Mouse (Mus musculus) liver, postnatal 0 days (tissue): ENCODE measurements around the gene Ints5. TPM values are rescaled to one million over a fixed set of nuclear protein-coding genes. Genes with fewer than 3 reads are reported as not detected.
"Not testable (repeated sequence)": the region's sequence is repeated elsewhere in the genome, so short reads cannot be mapped to it uniquely, and the experiment has no call there.

Source experiments
- ATAC-seq: fragments of 200-750 bp; cut with Nextera tagmentation; 2 replicates; pipeline ENCODE4 v1.8.0; 2017; ENCODE audit warnings: mild to moderate bottlenecking, moderate library complexity
- DNase-seq: peaks from one replicate; pipeline ENCODE4 v3.0.0-alpha.2; 2016
- H3K27ac ChIP-seq: fragments of 300-500 bp; sonication (generic); 2 replicates; pipeline ENCODE4 v1.5.1; 2014; ENCODE audit warnings: antibody characterized with exemption, moderate library complexity, mild to moderate bottlenecking, low read depth
- H3K27me3 ChIP-seq: fragments of 300-500 bp; sonication (generic); 2 replicates; pipeline ENCODE4 v1.6.1; 2014; ENCODE audit warnings: low read length, control low read depth, mixed read lengths; ENCODE audit not compliant: insufficient read depth
- H3K36me3 ChIP-seq: fragments of 300-500 bp; sonication (generic); replicated peaks from 2 replicates; pipeline ENCODE4 v1.6.1; 2014; ENCODE audit warnings: mild to moderate bottlenecking, control low read depth, low read length, moderate library complexity, mixed read lengths; ENCODE audit not compliant: insufficient read depth
- H3K4me1 ChIP-seq: fragments of 300-500 bp; sonication (generic); 2 replicates; pipeline ENCODE4 v1.6.1; 2014; ENCODE audit warnings: antibody characterized with exemption, mild to moderate bottlenecking, control low read depth; ENCODE audit not compliant: insufficient read depth
- H3K4me2 ChIP-seq: fragments of 300-500 bp; sonication (generic); 2 replicates; pipeline ENCODE4 v1.6.1; 2014; ENCODE audit warnings: low read depth, mild to moderate bottlenecking, low read length, moderate library complexity, mixed read lengths
- H3K4me3 ChIP-seq: fragments of 300-500 bp; sonication (generic); 2 replicates; pipeline ENCODE4 v1.5.1; 2014; ENCODE audit warnings: low read depth, low read length
- H3K9ac ChIP-seq: fragments of 300-500 bp; sonication (generic); replicated peaks from 2 replicates; pipeline ENCODE4 v1.6.1; 2014; ENCODE audit warnings: mild to moderate bottlenecking, moderate library complexity
- H3K9me3 ChIP-seq: fragments of 300-500 bp; sonication (generic); 2 replicates; pipeline ENCODE4 v1.6.1; 2016; ENCODE audit warnings: mild to moderate bottlenecking, control low read depth, low read length, mixed read lengths
- CTCF ChIP-seq: sonication (generic); IDR thresholded peaks from 2 replicates; pipeline ENCODE4 v1.5.1; 2016; ENCODE audit warnings: antibody characterized with exemption, low read depth
- EP300 ChIP-seq: IDR thresholded peaks from 2 replicates; pipeline ENCODE4 v1.6.1; 2016; ENCODE audit warnings: antibody characterized with exemption, low read depth, mild to moderate bottlenecking
- WGBS: fragments of 180-500 bp; shearing (Covaris S2); extraction: QIAGEN DNeasy Blood & Tissue Kit; methylation state at CpG from one replicate; pipeline ENCODE4 v1.1.7; 2014; ENCODE audit not compliant: insufficient replicate concordance; 5-methylcytosine and 5-hydroxymethylcytosine counted together
- polyA plus RNA-seq: library from polyadenylated mRNA; unstranded; fragments of >200 nt; fragmentation: Nextera tagmentation; extraction: Ambion mirVana; gene quantifications from 2 replicates; pipeline ENCODE4 v1.2.1, GENCODE M21; 2015

Gene Ints5
- polyA plus RNA-seq, 1 experiment from 2014 or later = 12.1 TPM

DNA sequence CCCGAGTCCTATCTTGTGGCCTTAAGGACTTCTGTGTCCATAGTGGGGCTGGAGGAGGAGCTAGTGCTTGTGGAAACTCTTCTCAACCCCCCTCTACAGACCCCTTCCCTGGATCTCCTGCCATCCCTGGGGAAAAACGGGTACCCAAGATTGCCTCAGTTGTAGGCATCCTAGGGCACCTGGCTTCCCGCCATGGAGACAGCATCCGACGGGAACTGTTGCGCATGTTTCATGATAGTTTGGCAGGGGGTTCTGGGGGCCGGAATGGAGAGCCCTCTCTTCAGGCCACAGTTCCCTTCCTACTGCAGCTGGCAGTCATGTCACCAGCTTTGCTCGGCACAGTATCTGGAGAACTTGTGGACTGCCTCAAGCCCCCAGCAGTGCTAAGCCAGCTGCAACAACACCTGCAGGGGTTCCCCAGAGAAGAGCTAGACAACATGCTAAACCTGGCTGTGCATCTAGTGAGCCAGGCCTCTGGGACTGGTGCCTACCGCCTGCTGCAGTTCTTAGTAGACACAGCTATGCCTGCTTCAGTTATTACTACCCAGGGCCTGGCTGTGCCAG is 2.7 kb downstream of the Ints5 start:
- ATAC-seq (no peak), DNase-seq (no peak)
- WGBS = 91% methylated on average over 9 of the region's 9 CpGs
- Histone ChIP-seq H3K36me3 (peaks cover 13% of the 10 kb centered on the region; the same call in 1 of the 2 replicates), H3K9me3 (no peaks in the 10 kb centered on the region), H3K27me3 (no peaks in the 10 kb centered on the region), H3K4me1 (peaks cover 34% of the 10 kb centered on the region), H3K9ac (no peak overlapping the region), H3K4me2 (no peak overlapping the region), H3K27ac (no peak overlapping the region), H3K4me3 (no peak overlapping the region)
- no peak for TF ChIP-seq CTCF
- no peak for TF ChIP-seq EP300

DNA sequence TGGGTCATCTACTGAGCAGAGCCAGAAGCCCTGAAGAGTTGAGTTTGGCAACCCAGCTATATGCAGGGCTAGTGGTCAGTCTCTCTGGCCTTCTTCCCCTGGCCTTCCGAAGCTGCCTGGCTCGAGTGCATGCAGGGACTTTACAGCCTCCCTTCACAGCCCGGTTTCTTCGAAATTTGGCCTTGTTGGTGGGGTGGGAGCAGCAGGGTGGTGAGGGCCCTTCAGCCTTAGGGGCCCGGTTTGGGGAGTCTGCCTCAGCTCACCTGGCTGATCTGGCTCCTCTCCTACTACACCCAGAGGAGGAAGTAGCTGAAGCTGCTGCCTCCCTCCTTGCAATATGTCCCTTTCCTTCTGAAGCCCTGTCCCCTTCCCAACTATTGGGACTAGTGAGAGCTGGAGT is 3.4 kb downstream of the Ints5 start:
- not testable (repeated sequence) for H3K9me3 ChIP-seq, H3K27ac ChIP-seq, H3K9ac ChIP-seq, H3K4me2 ChIP-seq, DNase-seq, H3K27me3 ChIP-seq, H3K4me3 ChIP-seq, ATAC-seq, H3K36me3 ChIP-seq
- 77% methylated on average over 5 of the region's 5 CpGs for WGBS
- H3K4me1 ChIP-seq = peaks cover 37% of the 10 kb centered on the region

DNA sequence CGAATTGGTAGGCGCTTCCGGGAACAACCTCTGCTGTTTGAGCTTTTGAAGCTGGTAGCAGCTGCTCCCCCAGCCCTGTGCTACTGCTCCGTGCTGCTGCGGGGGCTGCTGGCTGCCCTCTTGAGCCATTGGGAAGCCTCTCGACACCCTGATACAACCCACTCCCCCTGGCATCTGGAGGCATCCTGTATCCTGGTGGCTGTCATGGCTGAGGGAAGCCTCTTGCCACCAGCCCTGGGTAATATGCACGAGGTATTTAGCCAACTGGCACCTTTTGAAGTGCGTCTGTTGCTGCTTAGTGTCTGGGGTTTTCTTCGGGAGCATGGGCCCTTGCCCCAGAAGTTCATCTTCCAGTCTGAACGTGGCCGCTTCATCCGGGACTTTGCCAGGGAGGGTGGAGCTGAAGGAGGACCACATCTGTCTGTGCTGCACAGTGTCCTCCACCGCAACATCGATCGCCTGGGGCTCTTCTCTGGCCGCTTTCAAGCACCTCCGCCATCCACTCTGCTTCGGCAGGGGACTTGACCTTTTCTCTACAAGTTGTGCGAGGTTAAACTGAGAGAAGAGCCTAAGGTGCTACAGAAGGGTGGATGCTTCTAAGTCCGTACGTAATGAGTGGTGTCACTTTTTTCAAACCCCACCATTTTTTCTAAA is 4.5 kb downstream of the Ints5 start:
- peak overlapping the region; percentile 67 for H3K9ac ChIP-seq
- H3K9me3 ChIP-seq, H3K27me3 ChIP-seq, H3K36me3 ChIP-seq: not testable (repeated sequence)
- DNase-seq (peak; percentile 62), ATAC-seq (peak; percentile 52)
- H3K4me3 ChIP-seq = peak overlapping the region; percentile 98
- H3K4me1 ChIP-seq = peaks cover 41% of the 10 kb centered on the region
- WGBS = 32% methylated on average over 21 of the region's 21 CpGs
- H3K27ac ChIP-seq = peak overlapping the region; percentile 85
- H3K4me2 ChIP-seq = peak overlapping the region; percentile 94

DNA sequence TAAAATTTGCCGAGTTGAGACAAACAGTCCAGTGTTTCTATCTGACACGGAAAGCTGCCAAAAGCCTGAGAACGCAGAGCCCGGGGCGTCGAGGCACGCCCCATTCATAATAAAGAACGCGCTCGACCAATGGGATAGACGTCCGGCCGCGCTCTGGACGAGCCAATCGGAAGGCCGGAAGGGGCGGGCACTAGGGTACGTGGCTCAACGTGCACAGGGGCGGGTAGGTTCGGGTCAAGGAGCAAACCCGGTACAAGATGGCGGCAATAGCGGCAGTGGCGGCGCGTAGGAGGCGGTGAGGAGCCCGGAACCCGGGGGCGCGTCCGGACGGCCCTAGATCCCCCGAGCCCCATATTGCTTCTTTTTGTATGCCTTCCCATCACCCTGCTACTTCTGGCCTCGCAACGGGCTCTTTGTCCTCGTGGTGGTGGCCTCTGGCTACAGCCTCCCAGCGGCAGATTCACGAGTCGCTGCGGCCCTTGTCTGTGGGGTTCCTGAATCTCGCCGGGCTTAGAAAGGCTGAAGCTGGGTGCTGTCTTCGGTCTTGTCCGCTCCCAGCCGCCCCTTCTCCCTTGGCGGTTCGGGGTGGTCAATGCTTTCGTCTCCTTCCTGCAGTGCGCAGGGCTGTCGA is 5.2 kb downstream of the Ints5 start, which contains the start of gene Ganab:
Gene Ganab, plus strand, starts transcription at position 207 of the 631 bp plus-strand sequence.
- Histone ChIP-seq H3K36me3 (peaks cover 12% of the 10 kb centered on the region), H3K9ac (peak within 1 kb of the TSS; percentile 97), H3K4me1 (peaks cover 41% of the 10 kb centered on the region), H3K4me3 (peak within 1 kb of the TSS; percentile 98), H3K4me2 (peak within 1 kb of the TSS; percentile 94), H3K27ac (peak within 1 kb of the TSS; percentile 97), H3K9me3 (no peaks in the 10 kb centered on the region), H3K27me3 (no peaks in the 10 kb centered on the region)
- WGBS = under 1% methylated on average over 53 of the region's 53 CpGs
- TF ChIP-seq CTCF = peak; percentile 32
- 0 out of 2 replicates have a peak, but pooled peaks have one; percentile 37 for TF ChIP-seq EP300
- ATAC-seq (peak; percentile 99), DNase-seq (peak; percentile 98)

DNA sequence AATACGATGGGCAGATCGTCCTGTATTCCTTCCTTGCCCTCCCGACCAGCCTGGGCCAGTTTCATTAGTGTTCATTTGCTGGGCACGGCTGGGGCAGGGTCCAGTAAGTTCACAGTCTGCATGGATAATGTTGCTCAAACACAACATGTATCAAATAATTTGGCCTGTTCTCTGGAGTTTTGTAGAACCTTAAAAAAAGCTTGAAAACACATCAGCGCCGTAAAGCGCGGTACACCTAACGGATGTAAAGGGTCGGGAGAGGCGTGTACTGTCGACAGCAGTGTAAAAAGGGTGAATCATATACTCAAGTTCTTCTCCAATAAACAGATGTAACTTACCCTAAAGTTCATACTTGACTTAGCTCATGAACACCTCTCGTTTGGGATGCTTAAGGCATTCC is 5.8 kb downstream of the Ints5 start:
- Histone ChIP-seq H3K27me3 (no peaks in the 10 kb centered on the region), H3K27ac (peak overlapping the region; percentile 97), H3K9ac (peak overlapping the region; percentile 97), H3K4me3 (peak overlapping the region; percentile 98), H3K36me3 (peaks cover 17% of the 10 kb centered on the region), H3K4me1 (peaks cover 40% of the 10 kb centered on the region), H3K9me3 (no peaks in the 10 kb centered on the region), H3K4me2 (peak overlapping the region; percentile 94)
- WGBS = 3% methylated on average over 13 of the region's 13 CpGs
- no peak for TF ChIP-seq EP300
- TF ChIP-seq CTCF = no peak
- DNase-seq = no peak
- ATAC-seq = no peak

DNA sequence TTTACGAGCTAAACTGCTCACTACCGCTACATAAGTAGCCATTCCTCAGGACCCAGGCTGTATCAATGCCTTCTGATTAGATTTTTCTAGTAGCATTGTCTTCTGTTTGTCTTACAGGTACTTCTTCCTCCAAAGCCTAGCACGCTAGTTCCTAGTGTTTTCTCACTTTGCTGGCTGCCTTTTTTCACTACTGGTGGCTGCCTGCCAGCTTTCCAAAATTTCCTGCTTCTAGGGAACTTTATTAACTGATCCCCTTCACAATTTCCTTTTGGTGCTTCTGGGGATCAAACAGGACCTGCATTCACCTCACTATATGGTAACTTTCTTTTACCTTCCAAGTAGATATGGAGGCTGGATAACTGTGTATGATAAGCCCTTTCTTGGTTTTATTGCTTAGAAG is 6.3 kb downstream of the Ints5 start:
- Histone ChIP-seq H3K36me3 (peaks cover 20% of the 10 kb centered on the region), H3K4me1 (peaks cover 35% of the 10 kb centered on the region), H3K4me3 (peak overlapping the region; percentile 98), H3K27ac (no peak overlapping the region; the same call in 1 of the 2 replicates), H3K4me2 (peak overlapping the region; percentile 94), H3K27me3 (no peaks in the 10 kb centered on the region), H3K9me3 (no peaks in the 10 kb centered on the region), H3K9ac (peak overlapping the region; percentile 97)
- TF ChIP-seq CTCF (no peak), EP300 (no peak)
- DNase-seq (no peak), ATAC-seq (no peak)
- 25% methylated on average over 3 of the region's 3 CpGs for WGBS
